Mouse (Mus musculus): ENCODE measurements at regions not wholly inside any gene's neighbourhood (a gene's known extent, or its start where the extent isn't known, plus 50 kb on each side); places are given as distances from the start of the nearest gene placed in this dataset.

- TF ChIP-seq MYOG (IDR thresholded peaks at IDR 0.05; ENCODE audit: control insufficient read depth in 1 of 3, insufficient read depth in 1 of 3, insufficient read length in 2 of 3, low read depth in 2 of 3) = no peak
- no peak for TF ChIP-seq TCF12 (IDR thresholded peaks at IDR 0.05; ENCODE audit: insufficient read depth, poor library complexity, severe bottlenecking)
- TF ChIP-seq CEBPB (IDR thresholded peaks at IDR 0.05; ENCODE audit: insufficient read depth, poor library complexity, severe bottlenecking) = no peak
- no peak for TF ChIP-seq POLR2A (IDR thresholded peaks at IDR 0.05; ENCODE audit: insufficient read length, low read depth)
- TF ChIP-seq POLR2AphosphoS2 (IDR thresholded peaks at IDR 0.05; ENCODE audit: insufficient read length, low read depth) = no peak
- no peak for TF ChIP-seq TCF3 (IDR thresholded peaks at IDR 0.05; ENCODE audit: insufficient read length, low read depth)
- TF ChIP-seq REST (IDR thresholded peaks at IDR 0.05; ENCODE audit: insufficient read depth, insufficient read length) = no peak
- no peak for TF ChIP-seq E2F4 (IDR thresholded peaks at IDR 0.05; ENCODE audit: insufficient read depth)
- no peak for TF ChIP-seq USF1 (IDR thresholded peaks at IDR 0.05; ENCODE audit: low read depth)
- TF ChIP-seq MYOD1 (IDR thresholded peaks at IDR 0.05; ENCODE audit: control insufficient read depth in 1 of 3, insufficient read length in 2 of 3, low read depth in 2 of 3) = no peak
- TF ChIP-seq MAX (IDR thresholded peaks at IDR 0.05; ENCODE audit: low read depth) = no peak
Observed at GRCm38 (mm10) chr15:67987941-67988340, 1487.2 kb upstream of the Lrrc6 start.

Measured in myocyte (in vitro differentiated cells).